Mouse (Mus musculus): ENCODE data around the gene Ywhag. TPM values are rescaled to one million over a fixed set of nuclear protein-coding genes. Genes with fewer than 3 reads are reported as not detected.

Gene Ywhag
- 54.0 and 76.6 TPM in 2 replicates for polyA plus RNA-seq (2012; rRNA removed)

DNA sequence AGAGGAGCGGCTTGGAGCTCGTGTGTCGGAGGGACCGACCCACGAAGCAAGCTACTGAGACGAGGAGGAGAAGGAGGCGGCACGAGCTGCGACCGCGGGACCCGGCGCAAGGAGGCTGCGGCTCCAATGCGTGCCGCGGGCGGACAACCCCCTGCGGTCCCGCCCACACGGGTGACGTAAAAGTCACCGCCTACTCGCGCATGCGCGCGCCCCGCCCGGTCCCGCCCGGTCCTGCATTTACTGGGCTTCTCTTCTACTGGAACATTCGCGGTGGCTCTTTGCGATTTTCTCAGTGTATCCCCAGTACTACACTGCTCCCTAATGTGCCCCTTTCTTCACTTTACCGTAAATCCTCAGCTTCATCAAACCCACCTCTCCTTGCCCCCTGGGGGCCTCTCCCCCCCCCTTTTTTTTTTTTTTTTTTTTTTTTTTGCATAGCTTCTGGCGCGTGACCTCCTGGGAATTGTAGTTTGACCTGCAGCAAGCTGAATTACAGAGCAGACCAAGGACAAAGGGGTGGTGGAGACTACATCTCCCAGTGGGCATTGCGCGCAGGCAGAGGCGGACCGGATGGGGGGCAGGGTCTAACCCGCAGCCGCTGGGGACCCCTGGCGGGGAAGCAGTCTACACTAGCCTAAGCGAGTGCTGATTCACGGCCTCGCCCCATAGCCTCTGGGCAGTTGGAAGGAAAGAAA lies at the start of gene Ywhag:
TSS of gene Ywhag (minus strand) at position 136 of the 695 bp plus-strand sequence.
- DNase-seq (ENCODE audit: low spot score): peak; percentile 99

GRCm38 (mm10) chr5:135982398-135982797 lies 48.0 kb upstream of the Ywhag start:
- DNase-seq (ENCODE audit: low spot score): no peak

- DNase-seq (ENCODE audit: low spot score): no peak
Observed at GRCm38 (mm10) chr5:135979904-135980303, 45.5 kb upstream of the Ywhag start, which contains the start of gene Zp3. Zp3 (plus strand) TSS chr5:135980099.

DNA sequence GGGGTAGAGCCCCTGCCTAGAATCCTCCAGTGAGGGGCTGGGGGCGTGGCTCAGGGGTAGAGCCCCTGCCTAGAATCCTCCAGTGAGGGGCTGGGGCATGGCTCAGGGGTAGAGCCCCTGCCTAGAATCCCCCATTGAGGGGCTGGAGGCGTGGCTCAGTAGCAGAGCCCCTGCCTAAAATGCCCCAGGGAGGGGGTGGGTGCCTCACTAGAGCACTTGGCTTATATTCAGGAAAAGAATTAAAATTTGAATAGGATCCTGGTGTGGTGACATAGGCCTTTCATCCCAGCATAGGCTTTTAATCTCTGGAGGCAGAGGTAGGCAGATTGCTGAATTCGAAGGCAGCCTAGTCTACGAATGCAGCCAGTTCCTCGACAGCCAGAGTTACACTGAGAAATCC lies 45.0 kb upstream of the Ywhag start:
- DNase-seq (ENCODE audit: low spot score): no peak

DNA sequence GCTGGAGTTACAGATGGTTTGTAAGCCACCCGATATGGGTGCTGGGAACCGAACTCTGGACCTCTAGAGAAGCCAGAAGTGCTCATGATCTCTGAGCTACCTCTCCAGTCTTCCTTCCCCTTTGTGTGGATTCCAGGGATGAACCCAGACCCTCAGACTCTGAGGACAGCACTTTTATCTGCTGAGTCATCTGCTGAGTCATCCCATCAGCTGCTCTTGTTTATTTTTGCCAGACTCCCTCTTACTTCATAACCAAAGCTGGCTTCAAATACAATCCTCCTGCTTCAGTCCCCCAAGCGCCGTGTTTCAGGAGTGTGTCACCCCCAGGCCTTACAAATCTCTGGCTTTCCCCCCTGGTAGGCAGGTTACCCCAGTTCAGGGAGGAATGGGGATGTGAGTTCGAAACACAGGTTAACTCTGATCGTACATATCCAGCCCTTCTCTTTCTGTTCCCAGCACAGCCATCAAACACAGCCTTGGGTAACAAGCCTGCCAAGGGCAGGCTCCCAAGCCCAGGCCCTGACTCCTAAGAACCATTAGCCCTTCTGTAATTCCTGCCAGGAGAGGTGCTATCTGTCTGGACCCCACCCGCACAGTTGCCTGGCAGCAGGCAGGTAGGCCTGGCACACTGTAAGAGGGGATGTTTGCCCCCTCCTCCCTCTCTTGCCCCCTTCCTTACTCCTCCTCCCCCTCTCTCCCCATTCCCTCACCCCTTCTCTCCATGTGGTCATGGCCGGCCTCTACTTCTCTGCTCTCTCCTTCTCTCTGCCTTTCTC lies 41.7 kb upstream of the Ywhag start:
- no peak for DNase-seq (ENCODE audit: low spot score)

- no peak for DNase-seq (ENCODE audit: low spot score)
Observed at GRCm38 (mm10) chr5:135974365-135974764, 39.9 kb upstream of the Ywhag start, which contains the start of gene Ssc4d. Ssc4d (minus strand) TSS chr5:135974531.

- no peak for DNase-seq (ENCODE audit: low spot score)
Observed at GRCm38 (mm10) chr5:135971876-135972275, 37.5 kb upstream of the Ywhag start.

DNA sequence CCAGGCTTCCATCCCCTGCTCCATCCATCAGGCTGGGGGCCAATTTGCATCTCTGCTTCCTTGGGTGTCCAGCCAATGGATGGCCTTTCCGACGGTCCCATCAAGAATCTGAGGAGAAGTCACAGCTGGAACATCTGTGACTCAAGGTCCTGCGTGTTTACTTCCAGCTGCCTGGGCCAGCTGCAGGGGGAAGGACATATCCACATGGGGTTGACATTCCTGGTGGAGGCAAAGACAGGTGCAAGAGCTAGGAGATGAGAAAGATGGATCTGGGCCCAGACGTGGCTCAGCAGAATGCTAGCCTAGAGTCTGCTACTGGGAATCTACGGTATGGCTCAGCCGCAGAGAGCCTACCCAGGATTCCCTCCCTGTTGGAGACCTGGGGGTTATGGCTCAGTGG lies 35.8 kb upstream of the Ywhag start:
- DNase-seq (ENCODE audit: low spot score): no peak

GRCm38 (mm10) chr5:135968781-135969180 lies 34.4 kb upstream of the Ywhag start:
- DNase-seq (ENCODE audit: low spot score): no peak

GRCm38 (mm10) chr5:135966866-135967265 lies 32.5 kb upstream of the Ywhag start:
- DNase-seq (ENCODE audit: low spot score): no peak

GRCm38 (mm10) chr5:135965501-135965930 lies 31.1 kb upstream of the Ywhag start:
- peak; percentile 54 for DNase-seq (ENCODE audit: low spot score)

GRCm38 (mm10) chr5:135963280-135963627 lies 28.8 kb upstream of the Ywhag start:
- DNase-seq (ENCODE audit: low spot score): no peak

- peak; percentile 90 for DNase-seq (ENCODE audit: low spot score)
Observed at GRCm38 (mm10) chr5:135962492-135963279, 28.3 kb upstream of the Ywhag start.

DNA sequence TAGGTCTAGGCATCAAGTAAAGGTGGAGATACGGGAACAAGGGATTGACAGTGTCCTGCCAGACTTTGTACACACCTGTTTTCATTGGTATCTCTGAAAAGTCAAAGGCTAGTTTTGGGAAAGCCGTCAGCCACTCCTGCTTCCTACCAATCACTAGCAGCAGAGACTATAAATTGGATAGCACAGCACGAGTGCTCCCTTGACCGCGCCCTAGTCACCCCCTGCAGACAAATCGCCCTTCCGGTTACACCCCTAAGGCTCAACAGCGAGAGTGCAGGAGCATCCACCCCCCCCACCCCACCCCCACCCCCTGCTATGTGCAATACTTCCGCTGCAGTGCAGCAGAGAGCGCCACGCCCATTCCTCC lies 27.7 kb upstream of the Ywhag start:
- DNase-seq (ENCODE audit: low spot score): no peak

DNA sequence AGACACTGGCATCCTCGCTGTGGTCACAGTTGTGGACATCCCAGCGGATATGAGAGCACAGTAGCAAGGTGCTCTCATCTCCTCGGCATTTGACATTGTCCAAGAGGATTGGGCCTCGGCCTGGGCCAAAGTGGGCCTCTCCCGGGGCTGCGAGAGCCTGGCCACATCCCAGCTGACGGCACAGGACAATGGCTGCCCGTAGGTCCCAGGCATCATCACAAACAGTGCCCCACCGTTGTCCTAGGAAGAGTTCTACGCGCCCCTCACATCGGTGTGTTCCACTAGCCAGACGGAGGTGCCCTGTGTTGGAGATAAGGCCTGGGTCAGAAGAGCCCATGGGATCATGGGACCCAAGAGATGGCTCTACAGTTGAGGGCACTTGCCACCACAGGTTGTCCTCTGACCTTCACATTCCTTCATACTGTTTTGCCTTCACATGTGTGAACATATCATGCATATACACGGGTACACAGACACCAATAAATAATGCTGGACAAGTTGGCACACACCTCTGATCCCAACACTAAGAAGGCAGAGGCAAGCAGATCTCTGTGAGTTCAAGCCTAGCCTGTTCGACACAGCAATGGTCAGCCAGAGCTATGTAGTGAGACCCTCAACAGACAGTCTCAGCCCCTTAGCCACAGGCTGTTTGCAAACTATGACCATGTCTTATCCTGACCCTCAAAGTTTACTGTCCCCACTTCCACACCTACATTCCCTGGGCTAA lies 26.7 kb upstream of the Ywhag start:
- DNase-seq (ENCODE audit: low spot score): no peak

GRCm38 (mm10) chr5:135959911-135960310 lies 25.5 kb upstream of the Ywhag start:
- no peak for DNase-seq (ENCODE audit: low spot score)

DNA sequence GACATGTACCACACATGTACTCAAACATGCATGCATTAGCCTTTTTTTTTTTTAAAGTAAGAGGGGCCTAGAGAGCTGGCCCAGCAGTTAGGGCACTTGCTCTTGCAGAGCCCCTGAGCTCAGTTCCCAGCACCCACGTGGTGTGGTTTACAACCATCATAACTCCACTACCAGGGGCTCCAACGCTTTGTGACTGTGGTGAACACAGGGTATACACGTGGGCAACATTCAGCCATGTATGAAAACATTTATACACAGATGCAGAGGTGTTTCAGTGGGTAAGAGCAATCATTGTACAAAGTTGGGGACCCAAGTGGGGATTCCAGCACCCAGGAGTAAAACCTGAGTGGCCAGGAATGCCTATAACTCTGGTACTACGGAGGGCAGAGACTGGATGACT lies 24.0 kb upstream of the Ywhag start:
- DNase-seq (ENCODE audit: low spot score): no peak

GRCm38 (mm10) chr5:135957207-135957974 lies 23.0 kb upstream of the Ywhag start:
- DNase-seq (ENCODE audit: low spot score): peak; percentile 74

DNA sequence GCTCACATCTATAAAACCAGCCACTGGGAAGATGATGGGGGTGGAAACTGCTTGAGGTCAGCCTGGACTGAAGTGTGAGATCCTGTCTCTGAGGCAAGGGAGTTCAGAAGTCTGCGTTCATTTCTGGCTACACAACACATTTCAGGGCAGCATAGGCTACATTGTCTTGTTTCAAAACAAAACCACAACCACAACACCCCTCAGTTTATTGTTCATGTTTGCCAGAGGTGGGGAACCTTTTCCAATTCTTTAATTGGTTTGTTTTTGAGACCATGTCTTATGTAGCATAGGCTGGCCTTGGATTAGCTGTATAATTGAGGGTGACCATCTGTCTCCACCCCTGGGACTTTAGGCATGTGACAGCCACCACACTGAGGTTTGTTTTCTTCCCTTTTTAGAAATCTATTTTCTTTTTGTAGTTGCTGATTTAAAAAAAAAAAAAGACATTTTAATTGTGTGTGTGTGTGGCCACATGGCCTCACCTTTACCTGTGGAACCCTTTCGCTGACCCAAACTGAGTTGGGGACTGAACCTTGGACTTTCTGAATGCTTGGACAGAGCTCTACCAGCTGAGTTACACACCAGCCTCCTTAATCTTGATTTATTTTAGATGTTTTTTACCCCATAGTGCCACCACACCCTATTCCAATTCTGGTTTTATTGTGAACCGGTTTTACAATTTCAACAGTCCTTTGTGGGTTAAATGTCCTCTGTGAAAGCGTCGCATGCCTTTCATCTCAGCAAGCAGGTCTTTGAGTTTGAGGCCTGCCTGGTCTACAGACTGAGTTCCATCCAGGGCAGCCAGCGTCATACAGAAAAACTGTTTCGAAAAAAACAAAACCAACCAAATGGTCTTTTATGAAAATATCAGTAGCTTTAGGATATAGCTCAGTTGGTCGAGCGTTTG lies 22.1 kb upstream of the Ywhag start:
- DNase-seq (ENCODE audit: low spot score): no peak

DNA sequence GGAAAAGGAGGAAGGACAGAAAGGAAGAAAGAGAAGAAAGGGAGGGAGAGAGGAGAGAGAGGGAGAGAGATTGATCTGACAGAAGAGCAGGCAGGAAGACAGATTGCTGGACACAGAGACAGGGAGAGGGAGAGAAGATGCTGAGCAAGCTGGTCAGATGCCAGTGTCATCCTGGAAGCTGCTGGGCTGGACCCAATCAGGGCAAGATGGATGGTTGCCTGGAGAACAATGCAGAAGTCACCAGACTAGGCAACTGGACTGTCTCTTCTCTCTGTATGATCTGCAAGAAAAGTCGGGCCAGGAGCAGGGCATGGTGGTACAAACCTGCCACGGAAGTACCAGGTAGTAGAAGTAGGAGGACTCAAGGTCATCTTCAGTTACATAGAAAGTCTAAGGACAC lies 18.4 kb upstream of the Ywhag start:
- DNase-seq (ENCODE audit: low spot score): no peak
